Mouse (Mus musculus) v-Abl transformed pro-B cells (cell line): ENCODE data around the gene Evl.

Experiments used
- in situ Hi-C, 2 experiments: fragments of 400-800 bp; cut with MboI; formaldehyde crosslinking; loops; one replicate each; pipeline ENCODE4 v1.15.1; 2025; ENCODE audit not compliant: unreplicated experiment in 2 of 2

Evl gene

DNA sequence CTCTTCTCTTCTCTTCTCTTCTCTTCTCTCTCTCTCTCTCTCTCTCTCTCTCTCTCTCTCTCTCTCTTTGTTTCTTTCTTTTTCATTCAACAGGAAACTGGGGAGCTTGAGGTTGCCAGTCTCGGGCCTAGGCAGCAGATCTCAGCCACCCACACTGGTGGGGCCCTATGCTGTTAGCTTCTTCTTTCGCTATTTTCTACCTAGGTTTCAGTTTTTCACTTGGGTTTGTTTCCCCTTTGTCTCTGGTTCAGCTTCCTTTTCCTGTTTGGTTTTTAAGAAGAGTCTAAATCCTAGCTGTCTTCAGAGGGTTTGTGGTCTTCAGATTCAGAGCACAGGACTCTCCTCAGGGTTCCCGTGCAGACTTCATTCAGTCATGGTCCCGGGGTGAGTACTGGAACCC lies 81.0 kb downstream of the Evl start:
- in situ Hi-C loops, result loop anchor here (10.0 to 25.0 kb wide), 3 partner anchors 439 to 461 kb away; partner anchors contain the start of genes Ccnk (in 2 of the 2) and Setd3 (in 2 of the 2)

- in situ Hi-C loops, result loop anchor here (10.0 to 25.0 kb wide), 3 partner anchors 437 to 463 kb away; partner anchors contain the start of genes Ccnk (in 2 of the 2) and Setd3 (in 2 of the 2)
Measured at GRCm38 (mm10) chr12:108637440-108637839, 82.9 kb downstream of the Evl start.

DNA sequence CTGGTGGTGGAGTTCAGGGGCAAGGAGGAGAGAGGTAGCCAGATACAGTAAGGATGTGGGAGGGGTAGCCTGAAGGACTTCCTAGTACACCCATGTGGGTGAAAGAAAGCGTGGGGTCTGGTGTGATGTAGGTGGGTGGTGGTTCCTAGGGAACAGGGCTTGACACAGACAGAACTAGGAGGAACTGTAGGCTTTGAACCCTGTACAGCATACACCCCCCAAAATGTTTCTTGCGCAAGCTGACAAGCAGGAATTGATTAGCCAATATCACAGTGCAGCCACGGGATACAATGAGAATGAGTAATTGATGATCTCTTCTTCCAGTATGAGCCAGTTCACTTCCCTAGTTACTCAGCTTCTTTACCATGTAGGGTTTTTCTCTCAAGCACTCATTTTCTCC lies 84.6 kb downstream of the Evl start:
- in situ Hi-C loops, result loop anchor here (10.0 to 25.0 kb wide), 3 partner anchors 436 to 464 kb away; partner anchors contain the start of genes Ccnk (in 2 of the 2) and Setd3 (in 2 of the 2)

- in situ Hi-C loops, result loop anchor here in 1 of 2 experiments (25.0 kb wide), 1 partner anchor 455 kb away; the partner anchor contains the start of genes Ccnk and Setd3
Measured at GRCm38 (mm10) chr12:108642019-108642418, 87.5 kb downstream of the Evl start.

DNA sequence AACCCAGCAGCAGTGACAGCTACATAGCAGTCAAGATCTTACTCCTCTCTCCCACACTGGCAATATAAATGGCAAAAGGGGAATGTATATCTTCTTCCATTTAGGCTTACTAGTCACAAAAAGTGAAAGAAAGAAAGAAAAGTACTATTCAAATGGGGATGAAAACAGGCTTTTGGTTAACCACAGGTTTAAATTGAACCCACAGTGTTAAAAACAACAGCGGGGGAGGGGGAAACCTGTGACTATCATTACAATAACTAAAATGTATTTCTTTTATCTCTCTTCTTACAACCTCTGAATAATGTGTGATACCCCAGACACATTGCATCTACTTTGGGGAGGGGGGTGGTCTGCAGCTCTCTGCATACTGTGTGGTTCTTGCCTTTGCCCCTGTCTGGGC lies 91.7 kb downstream of the Evl start:
- in situ Hi-C loops, result loop anchor here in 1 of 2 experiments (25.0 kb wide), 1 partner anchor 459 kb away; the partner anchor contains the start of genes Ccnk and Setd3

GRCm38 (mm10) chr12:108647784-108648183 lies 93.3 kb downstream of the Evl start:
- in situ Hi-C loops, result loop anchor here in 1 of 2 experiments (25.0 kb wide), 1 partner anchor 460 kb away; the partner anchor contains the start of genes Ccnk and Setd3

DNA sequence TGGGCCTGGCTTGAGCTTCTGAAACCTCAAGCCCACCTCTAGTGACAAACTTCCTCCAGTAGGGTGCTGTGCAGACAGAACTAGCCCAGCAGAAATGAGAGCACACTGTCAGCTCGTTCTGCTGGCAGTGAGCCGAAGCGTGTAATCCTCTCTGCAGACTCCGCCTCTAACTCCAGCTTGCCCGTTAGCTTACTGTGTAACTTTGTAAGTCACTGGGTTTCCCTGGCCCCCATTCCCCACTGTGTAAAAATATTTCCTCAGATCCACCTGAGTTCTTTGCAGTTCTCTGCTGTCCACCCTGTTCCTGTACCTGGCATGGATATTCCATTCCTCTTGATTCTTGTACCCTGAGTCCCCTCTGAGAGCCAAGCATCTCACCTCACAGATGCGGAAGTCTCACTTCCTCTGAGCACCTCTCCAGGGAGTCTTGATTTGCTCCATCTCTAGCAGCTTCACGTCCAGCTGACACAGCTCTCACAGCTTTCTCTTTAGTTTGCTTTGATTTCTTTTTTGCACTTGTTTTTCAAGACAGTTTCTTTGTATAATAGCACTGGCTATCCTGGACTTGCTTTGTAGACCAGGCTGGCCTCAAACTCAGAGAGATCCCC lies 96.6 kb downstream of the Evl start:
- in situ Hi-C loops, result no loop called here

GRCm38 (mm10) chr12:108653358-108654335 lies 99.1 kb downstream of the Evl start:
- in situ Hi-C loops, result no loop called here

- in situ Hi-C loops, result loop anchor here (5.0 kb wide), 1 partner anchor 45 kb away; no protein-coding TSS in a partner anchor
Measured at GRCm38 (mm10) chr12:108657350-108657749, 102.8 kb downstream of the Evl start.

DNA sequence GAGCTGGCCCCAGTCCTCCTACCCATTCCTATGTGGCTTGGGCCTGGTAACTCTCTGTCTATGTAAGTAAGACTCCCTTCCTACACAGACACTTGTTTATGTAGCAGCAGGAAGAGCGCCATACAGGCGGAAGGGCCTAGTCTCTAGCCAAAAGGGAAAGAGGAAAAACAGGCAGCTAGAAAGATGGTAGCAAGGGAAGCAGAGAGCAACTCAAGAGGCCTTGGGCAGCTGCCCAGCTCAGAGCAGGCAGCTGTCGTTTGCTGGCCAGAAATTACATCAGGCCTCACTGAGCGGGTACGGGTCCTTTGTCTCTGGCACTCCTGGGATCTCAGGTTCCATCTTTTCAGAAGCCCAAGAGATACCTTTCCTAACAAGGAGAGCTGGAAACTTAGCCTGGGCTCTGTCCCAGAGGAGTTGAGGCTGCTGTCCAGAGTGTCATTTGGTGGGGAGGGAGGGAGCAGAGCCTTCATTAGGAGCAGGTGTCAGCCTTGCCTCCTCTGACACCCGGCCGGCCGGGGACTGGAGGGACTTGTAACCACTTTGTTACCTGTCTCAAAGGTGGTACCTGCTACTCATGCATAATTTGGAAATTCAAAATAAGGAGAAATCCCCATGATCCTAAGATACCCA lies 114.2 kb downstream of the Evl start:
- in situ Hi-C loops, result no loop called here

- in situ Hi-C loops, result no loop called here
Measured at GRCm38 (mm10) chr12:108671541-108671940, 117.0 kb downstream of the Evl start.

- in situ Hi-C loops, result no loop called here
Measured at GRCm38 (mm10) chr12:108672908-108673307, 118.4 kb downstream of the Evl start.

- in situ Hi-C loops, result no loop called here
Measured at GRCm38 (mm10) chr12:108673546-108673945, 119.0 kb downstream of the Evl start.

GRCm38 (mm10) chr12:108674502-108674901 lies 120.0 kb downstream of the Evl start:
- in situ Hi-C loops, result no loop called here

- in situ Hi-C loops, result no loop called here
Measured at GRCm38 (mm10) chr12:108674916-108675315, 120.4 kb downstream of the Evl start.

DNA sequence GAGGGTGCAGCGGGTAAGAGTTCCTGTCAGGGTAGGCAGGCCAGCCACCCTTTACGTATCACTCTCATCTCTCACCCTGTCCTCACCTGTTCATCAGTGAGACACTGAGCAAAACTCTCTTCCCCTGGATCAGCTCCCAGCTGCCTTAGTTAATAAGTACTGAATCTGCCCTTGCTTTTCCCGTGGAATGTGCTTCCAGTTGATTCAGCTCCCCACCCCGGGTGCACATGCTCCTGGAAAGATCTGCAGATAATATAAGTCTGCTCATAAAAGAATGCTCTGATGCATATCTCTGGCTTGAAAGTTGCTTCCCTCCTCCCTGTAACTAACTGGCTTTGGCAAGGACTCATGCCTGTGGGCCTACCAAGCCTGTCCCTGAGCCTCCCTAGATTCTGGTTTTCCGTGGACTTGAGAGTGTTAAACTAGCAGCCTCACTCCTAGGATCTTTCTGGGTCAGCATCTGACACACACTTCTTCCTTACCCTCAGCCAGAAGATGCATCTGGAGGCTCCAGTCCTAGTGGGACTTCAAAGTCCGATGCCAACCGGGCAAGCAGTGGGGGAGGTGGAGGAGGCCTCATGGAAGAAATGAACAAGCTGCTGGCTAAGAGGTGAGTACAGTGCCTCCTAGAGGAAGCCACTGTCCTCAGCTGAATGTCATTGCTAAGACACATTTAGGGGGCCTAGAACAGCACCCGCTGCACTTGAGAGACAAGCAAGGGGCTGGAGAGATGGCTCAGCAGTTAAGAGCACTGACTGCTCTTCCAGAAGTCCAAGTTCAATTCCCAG lies 121.3 kb downstream of the Evl start:
- in situ Hi-C loops, result no loop called here

DNA sequence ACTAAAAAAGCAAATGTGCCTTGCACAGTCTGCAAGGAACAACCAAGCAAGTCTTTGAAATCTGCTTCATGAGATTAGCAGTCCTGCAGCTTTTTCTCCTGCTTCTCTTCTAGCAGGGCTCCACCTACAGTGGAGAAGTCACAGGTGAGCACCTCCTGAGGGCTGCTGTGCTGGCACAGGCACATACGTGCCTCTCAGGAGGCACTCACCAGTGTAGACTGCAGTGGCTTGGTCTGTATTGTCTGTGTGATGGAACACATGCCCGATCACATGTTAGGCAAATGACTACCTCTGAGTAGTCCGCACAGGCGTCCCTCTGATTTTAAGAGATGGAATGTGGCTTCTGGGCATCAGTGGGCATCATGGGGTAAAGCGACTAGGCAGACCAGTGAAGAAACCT lies 122.6 kb downstream of the Evl start:
- in situ Hi-C loops, result no loop called here

GRCm38 (mm10) chr12:108678366-108678765 lies 123.8 kb downstream of the Evl start:
- in situ Hi-C loops, result no loop called here

- in situ Hi-C loops, result no loop called here
Measured at GRCm38 (mm10) chr12:108680861-108681260, 126.3 kb downstream of the Evl start.
